Mouse (Mus musculus): Measurements from ENCODE around the gene Ppa2. TPM values are rescaled to one million over a fixed set of nuclear protein-coding genes. Genes with fewer than 3 reads are reported as not detected.

Gene Ppa2
- total RNA-seq, 2 experiments from 2014 or later: 54.6 to 68.5 TPM

- no peak for DNase-seq (ENCODE audit: low spot score in 2 of 2)
Measured at GRCm38 (mm10) chr3:133387283-133387682, 77.4 kb downstream of the Ppa2 start.

GRCm38 (mm10) chr3:133389803-133390387 lies 80.0 kb downstream of the Ppa2 start:
- no peak for DNase-seq (ENCODE audit: low spot score in 2 of 2)

GRCm38 (mm10) chr3:133394531-133394930 lies 84.6 kb downstream of the Ppa2 start:
- DNase-seq (ENCODE audit: low spot score in 2 of 2): no peak

GRCm38 (mm10) chr3:133403849-133404248 lies 93.9 kb downstream of the Ppa2 start:
- DNase-seq (ENCODE audit: low spot score in 2 of 2): no peak

- DNase-seq (ENCODE audit: low spot score in 2 of 2): no peak
Measured at GRCm38 (mm10) chr3:133405636-133406035, 95.7 kb downstream of the Ppa2 start.

- DNase-seq (ENCODE audit: low spot score in 2 of 2): no peak
Measured at GRCm38 (mm10) chr3:133406248-133406647, 96.3 kb downstream of the Ppa2 start.

GRCm38 (mm10) chr3:133411123-133411675 lies 101.3 kb downstream of the Ppa2 start:
- no peak for DNase-seq (ENCODE audit: low spot score in 2 of 2)

- no peak for DNase-seq (ENCODE audit: low spot score in 2 of 2)
Measured at GRCm38 (mm10) chr3:133411768-133412167, 101.9 kb downstream of the Ppa2 start.

- no peak for DNase-seq (ENCODE audit: low spot score in 2 of 2)
Measured at GRCm38 (mm10) chr3:133414747-133415146, 104.8 kb downstream of the Ppa2 start.

- DNase-seq (ENCODE audit: low spot score in 2 of 2): no peak
Measured at GRCm38 (mm10) chr3:133423073-133423472, 113.2 kb downstream of the Ppa2 start.

Other genes with a start within 250 kb of the Ppa2 start
- 10 to 100 TPM; 12.3 TPM for gene Ints12, start 218.3 kb upstream of the Ppa2 start, total RNA-seq (2021)
- 1 to 10 TPM; 7.9 to 9.3 TPM for gene Gstcd, start 218.1 kb upstream of the Ppa2 start, total RNA-seq (2021)
- not detected for gene Arhgef38, start 75.2 kb upstream of the Ppa2 start, total RNA-seq (2021)
- 10 to 100 TPM; 31.7 to 36.2 TPM for gene Tet2, start 235.0 kb downstream of the Ppa2 start, total RNA-seq (2021)